Mouse (Mus musculus) embryonic fibroblast, embryonic 13.5 days (primary cell): ENCODE data around the gene Gabra5. TPM values are rescaled to one million over a fixed set of nuclear protein-coding genes. Genes with fewer than 3 reads are reported as not detected.

Source experiments
- H3K27ac ChIP-seq: 2 replicates; pipeline ENCODE4 v1.5.1; 2012; ENCODE audit warnings: low read length, control low read depth, inconsistent platforms; ENCODE audit not compliant: insufficient read depth
- H3K4me1 ChIP-seq: 2 replicates; pipeline ENCODE4 v1.6.1; 2011; ENCODE audit warnings: low read length; ENCODE audit not compliant: control insufficient read depth, insufficient read depth
- H3K4me3 ChIP-seq: 2 replicates; pipeline ENCODE4 v1.5.1; 2011; ENCODE audit warnings: mild to moderate bottlenecking, control low read depth, low read length; ENCODE audit not compliant: insufficient read depth
- CTCF ChIP-seq: IDR thresholded peaks from 2 replicates; pipeline ENCODE4 v1.5.1; 2011; ENCODE audit warnings: mild to moderate bottlenecking, control low read depth, low read length, moderate library complexity, borderline replicate concordance; ENCODE audit not compliant: insufficient read depth
- POLR2A ChIP-seq: IDR thresholded peaks from 2 replicates; pipeline ENCODE4 v1.6.1; 2011; ENCODE audit warnings: low read depth, mild to moderate bottlenecking, control low read depth, low read length, moderate library complexity
- polyA plus RNA-seq: library from polyadenylated mRNA; stranded (reverse); fragments of >200 nt; gene quantifications from 2 replicates; pipeline ENCODE4 v1.2.4, GENCODE M21; 2011; ENCODE audit warnings: low read depth; ENCODE audit not compliant: missing spikeins, insufficient read length

Gene Gabra5
- polyA plus RNA-seq, 1 experiment: not detected

DNA sequence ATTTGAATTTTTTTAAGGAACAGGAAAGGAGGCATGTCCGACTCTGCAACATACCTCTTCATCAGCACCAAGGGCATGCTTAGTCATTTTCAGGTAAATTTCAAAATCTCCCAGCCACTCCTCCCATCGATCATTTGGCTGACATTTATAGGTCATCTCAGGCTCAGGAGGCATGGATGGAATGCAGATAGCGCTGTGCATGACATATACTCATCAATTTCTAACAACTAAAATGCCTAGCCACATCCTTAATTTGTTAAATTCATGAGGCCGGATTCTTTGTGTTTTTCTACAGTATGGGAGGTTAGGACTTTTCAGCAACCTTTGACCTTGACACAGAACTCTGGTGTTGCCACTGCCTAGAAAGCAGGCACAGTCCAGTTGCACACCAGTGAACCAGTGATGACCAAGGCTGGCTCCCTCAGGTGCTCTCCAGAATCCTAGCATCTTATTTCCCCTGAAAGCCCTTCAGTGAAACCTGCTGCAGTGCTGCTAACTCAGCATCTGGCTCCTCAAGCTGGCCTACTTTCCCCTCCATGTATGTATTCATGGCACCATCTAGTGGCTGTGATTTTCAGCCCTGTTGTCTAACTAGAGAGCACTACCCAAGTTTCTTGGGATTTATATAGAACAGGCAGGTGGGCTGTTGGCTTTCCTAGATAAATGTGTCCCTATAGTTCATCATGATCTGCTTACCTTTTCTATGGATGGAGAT lies 35.9 kb downstream of the Gabra5 start:
- no peak for TF ChIP-seq POLR2A
- no peak for TF ChIP-seq CTCF
- Histone ChIP-seq H3K4me1 (no peaks in the 10 kb centered on the region), H3K4me3 (no peak overlapping the region), H3K27ac (no peak overlapping the region)

GRCm38 (mm10) chr7:57471316-57471715 lies 38.5 kb downstream of the Gabra5 start:
- H3K4me3 ChIP-seq: no peak overlapping the region
- no peak overlapping the region for H3K27ac ChIP-seq
- H3K4me1 ChIP-seq: no peaks in the 10 kb centered on the region
- TF ChIP-seq POLR2A (no peak), CTCF (no peak)

DNA sequence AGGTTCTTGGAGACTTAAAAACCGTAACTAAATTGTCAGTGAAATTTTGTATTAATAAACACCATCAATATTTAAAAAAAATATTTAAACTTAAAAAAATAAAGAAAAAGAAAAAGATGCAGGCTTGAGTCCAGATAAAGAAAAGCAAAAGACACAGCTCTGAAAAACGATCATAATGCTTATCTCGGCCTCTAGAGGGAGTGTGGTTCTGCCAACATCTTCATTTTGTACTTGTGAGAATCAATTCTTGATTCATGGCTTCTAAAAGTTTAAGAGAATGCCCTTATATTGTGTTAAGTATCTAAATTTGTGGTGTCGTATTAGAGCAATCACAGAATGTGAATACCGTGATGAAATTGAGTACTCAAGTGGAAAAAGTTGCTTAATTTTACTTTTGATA lies 49.5 kb downstream of the Gabra5 start:
- Histone ChIP-seq H3K4me1 (no peaks in the 10 kb centered on the region), H3K4me3 (no peak overlapping the region), H3K27ac (no peak overlapping the region)
- no peak for TF ChIP-seq POLR2A
- TF ChIP-seq CTCF: no peak

DNA sequence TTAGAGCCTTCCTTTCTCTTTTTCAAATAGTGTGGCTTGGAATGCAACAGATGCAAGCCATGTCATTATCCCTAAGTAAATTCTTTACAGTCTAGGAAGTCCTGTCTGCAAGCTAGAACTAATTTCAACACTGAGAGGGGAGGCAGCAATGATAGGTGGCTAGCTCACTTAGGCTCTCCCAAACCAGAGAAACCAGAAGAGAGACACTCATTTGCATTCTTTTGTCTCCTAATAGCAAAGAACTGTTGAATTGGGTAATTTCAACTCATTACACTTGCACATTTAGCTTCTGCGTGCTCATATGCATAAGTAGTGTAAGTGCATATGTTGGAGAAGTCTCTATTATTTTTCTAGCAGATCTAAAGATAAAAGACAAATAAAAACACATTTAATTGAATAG lies 61.6 kb downstream of the Gabra5 start:
- H3K4me1 ChIP-seq: no peaks in the 10 kb centered on the region
- H3K27ac ChIP-seq: no peak overlapping the region
- TF ChIP-seq CTCF: no peak
- H3K4me3 ChIP-seq: no peak overlapping the region

DNA sequence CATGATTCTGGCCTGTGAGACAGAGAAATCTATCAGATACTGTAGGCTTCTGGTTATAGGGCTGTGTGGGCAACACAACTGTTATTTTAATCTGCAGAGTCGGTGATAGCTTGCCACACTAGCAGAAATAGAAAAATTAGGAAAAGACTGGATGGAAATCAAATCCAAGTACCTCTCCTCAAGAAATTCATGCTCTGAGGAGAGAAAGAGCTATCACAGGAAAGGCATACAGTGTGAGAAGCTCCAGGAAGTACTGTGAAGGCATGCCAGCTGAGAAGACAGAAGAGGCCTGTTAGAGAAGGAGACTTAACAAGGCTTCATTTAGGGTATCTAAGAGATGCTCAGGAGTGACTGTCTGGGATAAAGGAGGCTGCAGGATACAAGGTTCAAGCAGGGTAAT lies 87.2 kb downstream of the Gabra5 start:
- TF ChIP-seq CTCF (no peak), POLR2A (no peak)
- H3K27ac ChIP-seq: no peak overlapping the region
- no peak overlapping the region for H3K4me3 ChIP-seq
- H3K4me1 ChIP-seq: no peaks in the 10 kb centered on the region

- no peak overlapping the region for H3K27ac ChIP-seq
- no peak overlapping the region for H3K4me3 ChIP-seq
- TF ChIP-seq CTCF: no peak
- no peak for TF ChIP-seq POLR2A
- no peaks in the 10 kb centered on the region for H3K4me1 ChIP-seq
These were observed 88.8 kb downstream of the Gabra5 start for GRCm38 (mm10) chr7:57421044-57421443.

GRCm38 (mm10) chr7:57419392-57419791 lies 90.5 kb downstream of the Gabra5 start, which contains the start of gene Gabrb3:
Gene Gabrb3 (plus strand): TSS chr7:57419692.
- H3K27ac ChIP-seq: no peak within 1 kb of the TSS
- TF ChIP-seq CTCF: no peak
- TF ChIP-seq POLR2A: no peak
- H3K4me3 ChIP-seq: no peak within 1 kb of the TSS
- H3K4me1 ChIP-seq: no peaks in the 10 kb centered on the region

GRCm38 (mm10) chr7:57412896-57413295 lies 97.0 kb downstream of the Gabra5 start:
- Histone ChIP-seq H3K4me3 (no peak overlapping the region), H3K27ac (no peak overlapping the region), H3K4me1 (no peaks in the 10 kb centered on the region)
- no peak for TF ChIP-seq CTCF
- TF ChIP-seq POLR2A: no peak

- Histone ChIP-seq H3K4me1 (no peaks in the 10 kb centered on the region), H3K4me3 (no peak overlapping the region), H3K27ac (no peak overlapping the region)
- TF ChIP-seq CTCF: no peak
- no peak for TF ChIP-seq POLR2A
These were observed 98.7 kb downstream of the Gabra5 start for GRCm38 (mm10) chr7:57411163-57411562.

GRCm38 (mm10) chr7:57393551-57393950 lies 116.3 kb downstream of the Gabra5 start:
- no peak for TF ChIP-seq CTCF
- no peak for TF ChIP-seq POLR2A
- H3K4me3 ChIP-seq: no peak overlapping the region
- no peaks in the 10 kb centered on the region for H3K4me1 ChIP-seq
- H3K27ac ChIP-seq: no peak overlapping the region
